Mouse (Mus musculus) megakaryocyte, embryonic 14.5 days (primary cell): Measurements from ENCODE around the gene Eml5.

ENCODE experiments used
- FLI1 ChIP-seq: IDR thresholded peaks from 2 replicates; pipeline ENCODE4 v1.6.1; 2012; ENCODE audit warnings: low read length, inconsistent platforms, mixed read lengths
- GATA1 ChIP-seq: IDR thresholded peaks from 3 replicates; pipeline ENCODE4 v1.6.1; 2012; ENCODE audit warnings: mixed read lengths, low read length, inconsistent platforms, borderline replicate concordance

- TF ChIP-seq GATA1 (no peak), FLI1 (no peak)
These were observed 37.8 kb downstream of the Eml5 start for GRCm38 (mm10) chr12:98863436-98863835.
